Mouse (Mus musculus) MN1 (cell line): ENCODE data around the gene Proser3.

Experiments used
- DNase-seq: peaks from one replicate; pipeline ENCODE4 v3.0.0-alpha.2; 2016; ENCODE audit warnings: low spot score

Proser3 gene

GRCm38 (mm10) chr7:30552102-30553020 lies at the start of gene Proser3, which contains the start of gene Hspb6:
Gene Proser3, minus strand, starts transcription at chr7:30552299.
Gene Hspb6, plus strand, starts transcription at chr7:30552178.
- DNase-seq, result peak; percentile 98

- DNase-seq, result peak; percentile 29
Measured at GRCm38 (mm10) chr7:30600651-30601050, 48.6 kb upstream of the Proser3 start.

GRCm38 (mm10) chr7:30599933-30600353 lies 47.8 kb upstream of the Proser3 start:
- DNase-seq, result peak; percentile 97

- no peak for DNase-seq
Measured at GRCm38 (mm10) chr7:30598786-30599185, 46.7 kb upstream of the Proser3 start, which contains the start of gene Zbtb32. Gene Zbtb32, minus strand, starts transcription at chr7:30598909.

GRCm38 (mm10) chr7:30596811-30597210 lies 44.7 kb upstream of the Proser3 start:
- no peak for DNase-seq

- DNase-seq, result no peak
Measured at GRCm38 (mm10) chr7:30596093-30596492, 44.0 kb upstream of the Proser3 start.

GRCm38 (mm10) chr7:30594510-30595024 lies 42.5 kb upstream of the Proser3 start:
- no peak for DNase-seq

GRCm38 (mm10) chr7:30593579-30594509 lies 41.7 kb upstream of the Proser3 start:
- peak; percentile 60 for DNase-seq

- DNase-seq, result no peak
Measured at GRCm38 (mm10) chr7:30592772-30593423, 40.8 kb upstream of the Proser3 start.

GRCm38 (mm10) chr7:30591605-30591951 lies 39.5 kb upstream of the Proser3 start:
- no peak for DNase-seq

GRCm38 (mm10) chr7:30590927-30591604 lies 39.0 kb upstream of the Proser3 start:
- DNase-seq, result no peak

GRCm38 (mm10) chr7:30589435-30590301 lies 37.6 kb upstream of the Proser3 start:
- peak; percentile 83 for DNase-seq

GRCm38 (mm10) chr7:30588676-30589434 lies 36.8 kb upstream of the Proser3 start, which contains the start of gene Kmt2b:
Gene Kmt2b, minus strand, starts transcription at chr7:30588726.
- peak; percentile 97 for DNase-seq

GRCm38 (mm10) chr7:30587842-30588667 lies 36.0 kb upstream of the Proser3 start:
- peak; percentile 44 for DNase-seq

GRCm38 (mm10) chr7:30586455-30587020 lies 34.4 kb upstream of the Proser3 start:
- no peak for DNase-seq

- no peak for DNase-seq
Measured at GRCm38 (mm10) chr7:30585170-30585569, 33.1 kb upstream of the Proser3 start.

- no peak for DNase-seq
Measured at GRCm38 (mm10) chr7:30584339-30584738, 32.2 kb upstream of the Proser3 start.

- no peak for DNase-seq
Measured at GRCm38 (mm10) chr7:30581547-30581946, 29.4 kb upstream of the Proser3 start.
